Mouse (Mus musculus) T-helper 1 cell (primary cell): ENCODE measurements around the gene Slc26a8.

Source experiments
- in situ Hi-C: fragments of 300-600 bp; cut with MboI, MseI; formaldehyde crosslinking; loops from one replicate; pipeline ENCODE4 v1.15.1; 2025; ENCODE audit warnings: high pct_unique_total_duplicates

Gene Slc26a8

DNA sequence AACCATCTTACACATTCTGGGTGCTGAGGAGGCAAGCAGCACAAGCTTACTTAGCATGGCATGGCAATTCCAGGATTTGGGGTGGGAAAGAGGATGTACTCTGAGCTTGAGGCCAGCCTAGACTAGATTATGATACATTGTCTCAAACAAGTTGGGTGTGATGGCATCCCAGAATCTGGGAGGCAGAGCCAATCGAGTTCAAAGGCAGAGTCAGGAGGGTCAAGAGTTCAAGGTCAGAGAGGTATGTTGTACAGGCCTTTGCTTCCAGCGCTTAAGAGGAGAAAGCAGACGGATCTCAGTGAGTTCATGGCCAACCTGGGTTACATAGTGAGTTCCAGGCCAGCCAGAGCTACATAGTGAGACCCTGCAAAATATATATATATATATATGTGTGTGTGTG, 43.8 kb downstream of the Slc26a8 start:
- in situ Hi-C loops = loop anchor here (5.0 kb wide), 1 partner anchor 54 kb away; no protein-coding TSS in a partner anchor

DNA sequence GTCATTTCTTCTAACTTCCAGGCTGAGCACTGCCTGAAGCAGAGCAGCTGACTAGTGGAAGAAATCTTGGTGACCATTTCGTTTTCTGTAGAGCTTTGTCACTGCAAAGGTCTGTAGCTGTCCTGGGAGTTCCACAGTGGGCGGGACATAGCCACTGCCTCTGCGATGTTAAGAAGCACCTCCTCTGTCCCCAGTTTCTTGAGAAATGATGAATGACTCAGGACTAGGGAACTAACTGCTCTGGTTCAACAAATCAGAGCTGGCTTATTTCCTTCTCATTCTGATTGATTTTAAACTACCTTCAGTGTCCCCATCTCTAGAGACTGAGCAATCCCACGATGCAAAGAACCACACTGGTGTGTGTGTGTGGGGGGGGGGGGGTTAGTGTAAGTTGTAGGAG, 45.9 kb downstream of the Slc26a8 start:
- in situ Hi-C loops = no loop called here

DNA sequence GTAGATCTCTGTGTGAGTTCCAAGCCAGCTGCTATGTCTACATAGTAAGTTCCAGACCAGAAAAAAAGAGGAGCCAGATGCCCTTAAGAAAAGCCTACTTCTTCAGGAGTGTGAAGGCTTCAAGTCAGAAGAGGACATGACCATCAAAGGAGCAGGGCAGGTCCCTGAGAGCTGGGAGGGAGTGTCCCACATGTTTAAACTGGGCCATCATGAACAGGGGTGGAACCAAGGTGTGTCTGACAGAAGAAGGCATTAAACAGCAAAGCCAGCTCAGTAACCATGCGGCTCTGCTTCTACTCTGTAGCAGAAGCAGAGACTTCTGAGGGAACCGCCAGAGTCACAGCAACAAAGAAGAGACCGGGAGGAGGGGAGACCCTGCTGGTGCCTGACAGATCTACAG, 46.3 kb downstream of the Slc26a8 start:
- in situ Hi-C loops = no loop called here

- in situ Hi-C loops = no loop called here
Observed at GRCm38 (mm10) chr17:28640113-28640512, 49.9 kb downstream of the Slc26a8 start.

DNA sequence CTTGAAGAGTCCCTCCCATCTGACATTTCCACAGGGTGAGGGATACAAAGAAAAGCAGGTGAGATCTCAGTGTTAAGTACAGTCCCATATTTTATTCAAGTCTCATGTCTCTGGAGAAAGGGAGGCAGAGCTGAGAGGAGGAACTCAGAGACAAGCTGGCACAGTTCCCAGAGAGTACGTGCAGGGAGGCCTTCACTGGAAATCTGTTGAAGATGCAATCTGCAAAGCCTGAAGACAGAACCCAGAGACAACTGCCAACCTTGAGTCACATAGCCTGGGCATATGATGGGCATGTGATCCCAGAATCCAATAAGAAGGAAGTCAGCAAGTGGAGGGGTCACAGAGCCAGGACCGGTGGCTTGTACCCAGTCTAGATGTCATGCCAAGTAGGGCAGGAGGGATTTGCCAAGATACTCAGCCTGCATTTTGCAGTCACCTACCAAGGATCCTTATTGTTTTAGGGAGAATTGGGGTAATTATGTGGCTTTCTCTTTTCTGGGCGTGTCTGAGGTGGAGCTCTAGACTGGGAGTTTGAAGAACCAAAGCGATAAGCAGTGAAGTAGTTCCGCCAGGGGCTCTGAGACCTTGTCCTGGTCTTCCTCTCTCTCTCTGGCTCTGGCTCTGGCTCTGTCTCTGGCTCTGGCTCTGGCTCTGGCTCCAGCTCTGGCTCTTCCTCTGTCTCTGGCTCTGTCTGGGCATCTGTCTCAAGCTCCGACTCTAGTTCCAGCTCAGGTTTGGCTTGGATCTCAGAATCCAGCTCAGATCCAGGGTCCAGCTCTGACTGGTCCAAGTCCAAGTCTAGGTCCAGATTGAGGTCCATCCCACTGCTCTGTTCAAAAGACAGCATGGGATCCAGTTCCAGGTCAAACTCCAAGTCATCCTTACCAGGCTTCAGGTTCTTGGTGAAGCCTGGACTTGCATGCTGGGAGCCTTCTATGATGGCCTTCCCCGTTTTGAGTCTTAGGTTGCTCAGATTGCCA, 52.0 kb downstream of the Slc26a8 start:
- in situ Hi-C loops = no loop called here

- in situ Hi-C loops = no loop called here
Observed at GRCm38 (mm10) chr17:28635842-28636241, 54.2 kb downstream of the Slc26a8 start.

DNA sequence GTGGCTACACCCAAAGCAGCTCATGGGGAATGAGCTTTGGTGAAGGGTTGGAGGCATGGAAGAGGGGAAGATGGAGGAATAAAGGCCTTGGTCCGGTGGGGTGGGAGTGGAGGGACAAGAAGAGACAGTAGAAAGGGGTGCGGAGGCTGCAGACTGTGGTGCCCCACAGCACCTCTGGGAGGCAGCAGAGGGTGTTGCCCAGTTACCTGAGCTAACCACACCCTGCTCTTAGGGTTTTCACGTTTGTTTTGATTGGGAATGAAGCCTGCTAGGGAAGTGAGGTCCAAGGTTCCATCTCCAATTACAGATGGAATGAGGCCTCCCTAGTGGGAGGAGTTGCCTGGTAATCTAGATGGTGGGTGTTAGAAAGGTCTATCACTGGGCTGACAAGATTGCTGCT, 60.9 kb downstream of the Slc26a8 start:
- in situ Hi-C loops = loop anchor here (10.0 kb wide), 1 partner anchor 804 kb away; the partner anchor contains the start of gene D17Wsu92e

GRCm38 (mm10) chr17:28628248-28629124, 61.5 kb downstream of the Slc26a8 start:
- in situ Hi-C loops = loop anchor here (10.0 kb wide), 1 partner anchor 804 kb away; the partner anchor contains the start of gene D17Wsu92e

DNA sequence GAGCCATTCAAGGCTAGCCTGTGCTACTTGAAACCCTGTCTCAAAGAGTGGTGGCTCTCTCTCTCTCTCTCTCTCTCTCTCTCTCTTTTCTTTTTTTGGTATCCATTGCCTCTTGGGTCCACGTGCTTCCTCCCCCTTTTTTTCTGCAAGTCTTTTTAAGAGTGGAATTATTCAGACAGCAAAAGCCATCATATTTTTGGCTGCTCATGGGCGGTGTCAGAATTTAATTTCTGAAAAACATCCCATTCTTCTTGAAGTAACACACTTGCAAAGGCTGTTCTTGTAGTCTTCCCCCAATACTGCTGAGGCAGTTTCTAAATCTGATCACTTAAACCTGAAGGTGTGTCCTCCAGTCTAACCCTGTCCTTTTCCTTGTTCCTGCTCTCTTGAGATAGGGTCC, 63.1 kb downstream of the Slc26a8 start:
- in situ Hi-C loops = loop anchor here (10.0 kb wide), 1 partner anchor 802 kb away; the partner anchor contains the start of gene D17Wsu92e

- in situ Hi-C loops = loop anchor here (10.0 kb wide), 1 partner anchor 801 kb away; the partner anchor contains the start of gene D17Wsu92e
Observed at GRCm38 (mm10) chr17:28625327-28625726, 64.7 kb downstream of the Slc26a8 start.

- in situ Hi-C loops = loop anchor here (10.0 kb wide), 1 partner anchor 800 kb away; the partner anchor contains the start of gene D17Wsu92e
Observed at GRCm38 (mm10) chr17:28624841-28625240, 65.2 kb downstream of the Slc26a8 start.

GRCm38 (mm10) chr17:28622300-28622759, 67.7 kb downstream of the Slc26a8 start, which contains the start of gene Srpk1:
Srpk1 (minus strand) TSS chr17:28622709.
- in situ Hi-C loops = loop anchor here (10.0 kb wide), 1 partner anchor 798 kb away; the partner anchor contains the start of gene D17Wsu92e

GRCm38 (mm10) chr17:28621381-28622299, 68.4 kb downstream of the Slc26a8 start:
- in situ Hi-C loops = loop anchor here (10.0 kb wide), 1 partner anchor 797 kb away; the partner anchor contains the start of gene D17Wsu92e

DNA sequence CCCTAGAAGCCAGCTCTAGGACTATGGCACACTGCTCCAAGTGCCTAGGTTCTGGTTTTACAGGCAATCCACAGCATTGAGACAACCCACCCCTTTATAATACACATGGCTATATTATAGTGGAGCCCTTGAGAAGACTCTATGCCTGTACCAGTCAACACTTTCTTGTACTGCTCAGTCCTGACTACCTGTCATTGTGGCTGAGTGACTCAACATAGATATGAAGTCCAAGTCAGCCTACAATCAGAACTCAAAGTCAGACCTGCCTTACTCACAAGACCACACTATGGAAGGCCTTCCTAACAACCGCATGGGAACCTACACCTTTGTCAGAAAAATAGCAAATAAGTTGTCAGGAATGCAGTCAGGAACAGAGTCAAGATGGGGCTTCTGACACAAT, 71.3 kb downstream of the Slc26a8 start:
- in situ Hi-C loops = no loop called here

DNA sequence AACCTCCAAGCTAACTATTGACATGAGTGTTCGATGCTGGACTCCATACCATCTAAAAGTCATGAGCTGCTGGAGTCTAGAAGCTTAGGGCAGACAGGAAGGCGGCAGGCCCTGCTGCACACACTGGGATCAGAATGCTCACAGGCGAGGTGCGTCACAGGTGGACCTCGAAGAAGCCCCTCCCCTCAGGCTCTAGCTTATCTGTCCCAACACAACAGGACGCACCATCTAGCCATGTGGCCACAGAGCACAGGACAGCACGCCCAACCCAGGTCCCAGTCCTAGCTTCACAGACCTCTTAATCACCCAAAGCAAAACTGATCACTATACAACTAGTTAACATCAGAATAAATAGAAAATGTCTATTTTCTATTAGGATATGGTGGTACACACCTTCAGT, 71.9 kb downstream of the Slc26a8 start:
- in situ Hi-C loops = no loop called here

- in situ Hi-C loops = no loop called here
Observed at GRCm38 (mm10) chr17:28617636-28618035, 72.4 kb downstream of the Slc26a8 start.

- in situ Hi-C loops = no loop called here
Observed at GRCm38 (mm10) chr17:28615332-28615731, 74.7 kb downstream of the Slc26a8 start.

DNA sequence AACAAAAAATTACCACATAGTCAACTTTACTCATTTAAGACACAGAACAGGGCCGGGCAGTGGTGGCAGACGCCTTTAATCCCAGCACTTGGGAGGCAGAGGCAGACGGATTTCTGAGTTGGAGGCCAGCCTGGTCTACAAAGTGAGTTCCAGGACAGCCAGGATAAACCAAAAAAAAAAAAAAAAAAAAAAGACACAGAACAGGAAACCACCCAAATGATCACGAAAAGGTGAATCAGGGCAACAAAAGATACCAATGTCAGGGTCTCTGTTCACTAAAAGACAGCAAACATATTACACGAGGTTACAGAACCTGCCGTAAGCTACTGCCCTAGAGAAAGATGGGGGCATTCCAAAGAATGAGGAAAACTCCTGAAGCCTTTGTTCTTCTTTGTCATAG, 76.9 kb downstream of the Slc26a8 start:
- in situ Hi-C loops = no loop called here

DNA sequence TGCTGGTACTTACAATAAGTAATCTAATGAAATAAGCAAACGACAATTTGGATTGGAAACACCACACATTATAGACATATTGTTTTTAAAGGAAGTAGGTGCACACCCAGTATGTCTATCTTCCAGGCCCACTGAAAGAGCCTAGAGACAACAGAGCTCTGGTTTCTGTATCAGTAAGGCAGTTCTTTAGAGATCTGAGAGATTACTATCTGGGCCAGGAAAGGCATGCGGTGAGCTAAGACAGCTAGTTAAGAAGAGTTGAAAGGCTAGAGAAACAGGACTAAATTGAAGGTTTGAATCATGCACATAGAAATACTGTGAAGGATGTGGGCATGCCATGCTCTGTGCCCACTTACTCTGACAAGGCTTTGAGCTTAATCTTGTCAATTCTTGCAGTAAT, 77.4 kb downstream of the Slc26a8 start:
- in situ Hi-C loops = no loop called here

GRCm38 (mm10) chr17:28609543-28609942, 80.5 kb downstream of the Slc26a8 start:
- in situ Hi-C loops = no loop called here
